Comparison of ENCODE assay signal across 34 mouse cellular contexts in genomic region chr12:75865166-75865565, GRCm38 (mm10).
"Had no signal": no experiment of that assay in that cellular context is flagged by ENCODE, and none has a peak within 500 bp of the region (broad histone marks: within the 10 kb centered on the region; RNA-seq: fewer than 3 reads in every experiment).

No protein-coding gene starts in this region.

- H3K4me2 ChIP-seq: heart, embryonic 12.5 days; heart, embryonic 13.5 days; heart, embryonic 15.5 days; hindbrain, embryonic 12.5 days; hindbrain, embryonic 13.5 days; hindbrain, embryonic 14.5 days; hindbrain, embryonic 15.5 days; intestine, embryonic 15.5 days; kidney, embryonic 15.5 days had no signal

- H3K27me3 ChIP-seq: heart, embryonic 12.5 days; heart, embryonic 13.5 days; heart, embryonic 15.5 days; hindbrain, embryonic 12.5 days; hindbrain, embryonic 13.5 days; hindbrain, embryonic 15.5 days; intestine, embryonic 15.5 days; kidney, embryonic 15.5 days had no signal

- H3K9ac ChIP-seq: heart, embryonic 12.5 days; heart, embryonic 13.5 days; heart, embryonic 15.5 days; hindbrain, embryonic 12.5 days; hindbrain, embryonic 13.5 days; hindbrain, embryonic 14.5 days; hindbrain, embryonic 15.5 days; intestine, embryonic 15.5 days; kidney, embryonic 15.5 days had no signal

- H3K27ac ChIP-seq: heart, embryonic 13.5 days; heart, embryonic 15.5 days; hindbrain, embryonic 10.5 days; hindbrain, embryonic 12.5 days; hindbrain, embryonic 13.5 days; hindbrain, embryonic 14.5 days; hindbrain, embryonic 15.5 days; hindbrain, postnatal 0 days; intestine, embryonic 15.5 days; kidney, embryonic 15.5 days; kidney, postnatal 0 days; layer of hippocampus, adult 2 months; left cerebral cortex, adult 2 months had no signal

- H3K36me3 ChIP-seq: heart, embryonic 12.5 days; heart, embryonic 15.5 days; hindbrain, embryonic 12.5 days; hindbrain, embryonic 13.5 days; hindbrain, embryonic 15.5 days; intestine, embryonic 15.5 days; kidney, embryonic 15.5 days had no signal

- H3K4me3 ChIP-seq: heart, embryonic 12.5 days; heart, embryonic 13.5 days; heart, embryonic 15.5 days; hindbrain, embryonic 10.5 days; hindbrain, embryonic 12.5 days; hindbrain, embryonic 13.5 days; hindbrain, embryonic 15.5 days; intestine, embryonic 15.5 days; kidney, embryonic 15.5 days; layer of hippocampus, adult 2 months; left cerebral cortex, adult 2 months had no signal

- DNase-seq: heart, postnatal 10 days; heart, postnatal 14 days; heart, postnatal 36 days; heart, postnatal 4 days; kidney, adult 11 months; kidney, adult 18-20 months; kidney, adult 2 months; kidney, adult 8-10 months; kidney, adult 9 months; kidney, postnatal 10 days; kidney, postnatal 14 days; kidney, postnatal 25 days; kidney, postnatal 36 days; kidney, postnatal 4 days; layer of hippocampus, adult 9-11 months; layer of hippocampus, postnatal 36 days had no signal

- ATAC-seq: hindbrain, embryonic 16.5 days; hindbrain, postnatal 0 days; inflammation-experienced regulatory T-cells, adult 6 months; intestine, embryonic 15.5 days; intestine, embryonic 16.5 days; intestine, postnatal 0 days had no signal

- H3K9me3 ChIP-seq: heart, embryonic 12.5 days; heart, embryonic 13.5 days; heart, embryonic 15.5 days; hindbrain, embryonic 10.5 days; hindbrain, embryonic 12.5 days; hindbrain, embryonic 13.5 days; hindbrain, embryonic 15.5 days; intestine, embryonic 15.5 days; kidney, embryonic 15.5 days had no signal
